Mouse (Mus musculus) embryonic facial prominence, embryonic 11.5 days (tissue): Measurements from ENCODE around the gene Atf6b. TPM values are rescaled to one million over a fixed set of nuclear protein-coding genes. Genes with fewer than 3 reads are reported as not detected.

Source experiments
- ATAC-seq: fragments of 200-750 bp; cut with Nextera tagmentation; replicated peaks from 2 replicates; pipeline ENCODE4 v1.8.0; 2017; ENCODE audit warnings: low read depth; ENCODE audit not compliant: insufficient number of reproducible peaks, low FRiP score, low TSS enrichment
- DNase-seq: peaks from one replicate; pipeline ENCODE4 v3.0.0-alpha.2; 2015; ENCODE audit warnings: low spot score
- H3K27ac ChIP-seq: fragments of 300-500 bp; sonication (generic); replicated peaks from 2 replicates; pipeline ENCODE4 v1.5.1; 2014; ENCODE audit warnings: mild to moderate bottlenecking, low read depth, low read length, control low read depth
- H3K27me3 ChIP-seq: fragments of 300-500 bp; sonication (generic); 2 replicates; pipeline ENCODE4 v1.6.1; 2014; ENCODE audit warnings: mild to moderate bottlenecking, low read length, moderate library complexity, mixed read lengths; ENCODE audit not compliant: control insufficient read depth, insufficient read depth
- H3K36me3 ChIP-seq: fragments of 300-500 bp; sonication (generic); replicated peaks from 2 replicates; pipeline ENCODE4 v1.6.1; 2014; ENCODE audit warnings: low read depth, mild to moderate bottlenecking, low read length, moderate library complexity, mixed read lengths; ENCODE audit not compliant: control insufficient read depth, insufficient read depth
- H3K4me1 ChIP-seq: fragments of 300-500 bp; sonication (generic); 2 replicates; pipeline ENCODE4 v1.6.1; 2014; ENCODE audit warnings: low read length, mixed read lengths; ENCODE audit not compliant: control insufficient read depth, insufficient read depth
- H3K4me2 ChIP-seq: fragments of 300-500 bp; sonication (generic); 2 replicates; pipeline ENCODE4 v1.6.1; 2014; ENCODE audit warnings: low read depth, mild to moderate bottlenecking, control low read depth, low read length, moderate library complexity
- H3K4me3 ChIP-seq: fragments of 300-500 bp; sonication (generic); 2 replicates; pipeline ENCODE4 v1.5.1; 2014; ENCODE audit warnings: low read depth, low read length, control low read depth
- H3K9ac ChIP-seq: fragments of 300-500 bp; sonication (generic); replicated peaks from 2 replicates; pipeline ENCODE4 v1.6.1; 2014; ENCODE audit warnings: mild to moderate bottlenecking, control low read depth, low read length
- H3K9me3 ChIP-seq: fragments of 300-500 bp; sonication (generic); replicated peaks from 2 replicates; pipeline ENCODE4 v1.6.1; 2016; ENCODE audit warnings: mild to moderate bottlenecking, low read length, inconsistent platforms, mixed read lengths; ENCODE audit not compliant: control insufficient read depth
- WGBS: fragments of 180-500 bp; shearing (Covaris S2); extraction: QIAGEN DNeasy Blood & Tissue Kit; methylation state at CpG from one replicate; pipeline ENCODE4 v1.1.7; 2014; 5-methylcytosine and 5-hydroxymethylcytosine counted together
- polyA plus RNA-seq: library from polyadenylated mRNA; unstranded; fragments of >200 nt; fragmentation: Nextera tagmentation; extraction: Ambion mirVana; gene quantifications from 2 replicates; pipeline ENCODE4 v1.2.1, GENCODE M21; 2014

The Atf6b gene
- polyA plus RNA-seq, 1 experiment from 2014 or later, result 55.8 TPM

DNA sequence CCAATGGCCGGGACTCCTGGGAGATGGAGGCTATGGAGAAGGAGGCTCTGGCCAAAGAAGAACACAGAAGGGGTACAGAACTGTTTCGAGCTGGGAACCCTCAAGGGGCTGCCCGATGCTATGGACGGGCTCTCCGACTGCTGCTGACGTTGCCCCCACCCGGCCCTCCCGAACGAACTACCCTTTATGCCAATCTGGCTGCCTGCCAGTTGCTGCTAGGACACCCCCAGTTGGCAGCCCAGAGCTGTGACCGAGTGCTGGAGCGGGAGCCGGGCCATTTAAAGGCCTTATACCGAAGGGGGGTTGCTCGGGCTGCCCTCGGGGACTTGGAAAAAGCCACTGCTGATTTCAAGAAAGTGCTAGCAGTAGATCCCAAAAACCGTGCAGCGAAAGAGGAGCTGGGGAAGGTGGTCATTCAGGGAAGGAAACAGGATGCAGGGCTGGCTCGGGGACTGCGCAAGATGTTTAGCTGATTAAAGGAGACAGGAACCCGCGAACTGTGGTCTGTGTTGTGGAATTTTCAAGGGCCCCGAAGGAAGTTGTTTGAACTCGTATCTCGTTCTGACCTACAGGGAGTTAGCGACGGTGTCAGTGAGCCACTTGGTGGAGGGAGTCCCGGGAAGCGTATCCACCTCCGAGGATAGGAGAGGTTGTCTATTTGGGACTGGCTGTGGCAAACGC, 975 bp upstream of the Atf6b start:
- Histone ChIP-seq H3K9ac (no peak overlapping the region), H3K9me3 (no peaks in the 10 kb centered on the region), H3K4me1 (peaks cover 5% of the 10 kb centered on the region; the same call in 1 of the 2 replicates), H3K36me3 (peaks cover 3% of the 10 kb centered on the region), H3K27me3 (no peaks in the 10 kb centered on the region), H3K27ac (no peak overlapping the region), H3K4me3 (no peak overlapping the region), H3K4me2 (no peak overlapping the region)
- ATAC-seq (no peak), DNase-seq (no peak)
- 88% methylated on average over 30 of the region's 30 CpGs for WGBS

DNA sequence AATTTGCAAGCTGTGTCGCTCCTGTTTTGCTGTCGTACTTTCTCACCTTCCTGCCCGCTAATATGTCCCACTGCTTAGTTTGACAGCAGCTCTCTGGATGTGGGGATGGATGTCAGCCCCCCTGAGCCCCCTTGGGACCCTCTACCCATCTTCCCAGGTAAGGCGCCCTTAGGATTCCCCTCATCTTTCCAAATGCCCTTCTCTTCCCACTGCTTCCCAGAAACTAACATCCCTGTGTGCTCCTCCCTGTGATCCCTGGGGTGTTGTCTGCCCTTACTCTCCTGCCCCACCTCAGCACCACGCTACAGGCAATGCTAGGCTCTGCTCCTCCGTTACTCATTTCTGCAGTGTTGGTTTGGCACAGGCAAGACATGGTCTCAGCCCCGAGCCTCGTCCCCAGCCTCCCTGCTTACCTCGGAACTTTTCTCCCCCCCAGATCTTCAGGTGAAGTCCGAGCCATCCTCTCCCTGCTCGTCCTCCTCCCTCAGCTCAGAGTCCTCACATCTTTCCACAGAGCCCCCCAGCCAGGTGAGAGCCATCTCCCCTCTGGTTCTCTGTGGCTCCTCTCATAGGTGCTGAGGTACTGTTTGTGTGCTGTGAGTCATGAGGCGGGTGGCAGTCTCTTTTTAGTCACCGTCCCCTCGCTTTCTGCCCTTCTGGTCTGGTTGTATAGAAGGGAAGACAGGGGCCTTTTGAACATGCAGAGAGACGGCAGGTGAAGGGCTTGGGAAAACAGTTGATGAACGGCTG, 1.4 kb downstream of the Atf6b start:
- 79% methylated on average over 16 of the region's 16 CpGs for WGBS
- Histone ChIP-seq H3K27me3 (no peaks in the 10 kb centered on the region), H3K27ac (no peak overlapping the region), H3K36me3 (peaks cover 10% of the 10 kb centered on the region), H3K9me3 (no peaks in the 10 kb centered on the region), H3K4me1 (peaks cover 5% of the 10 kb centered on the region; the same call in 1 of the 2 replicates), H3K4me2 (peak overlapping the region; percentile 83), H3K4me3 (peak overlapping the region; percentile 97), H3K9ac (peak overlapping the region; percentile 94; the same call in 1 of the 2 replicates)
- no peak for DNase-seq
- no peak for ATAC-seq

DNA sequence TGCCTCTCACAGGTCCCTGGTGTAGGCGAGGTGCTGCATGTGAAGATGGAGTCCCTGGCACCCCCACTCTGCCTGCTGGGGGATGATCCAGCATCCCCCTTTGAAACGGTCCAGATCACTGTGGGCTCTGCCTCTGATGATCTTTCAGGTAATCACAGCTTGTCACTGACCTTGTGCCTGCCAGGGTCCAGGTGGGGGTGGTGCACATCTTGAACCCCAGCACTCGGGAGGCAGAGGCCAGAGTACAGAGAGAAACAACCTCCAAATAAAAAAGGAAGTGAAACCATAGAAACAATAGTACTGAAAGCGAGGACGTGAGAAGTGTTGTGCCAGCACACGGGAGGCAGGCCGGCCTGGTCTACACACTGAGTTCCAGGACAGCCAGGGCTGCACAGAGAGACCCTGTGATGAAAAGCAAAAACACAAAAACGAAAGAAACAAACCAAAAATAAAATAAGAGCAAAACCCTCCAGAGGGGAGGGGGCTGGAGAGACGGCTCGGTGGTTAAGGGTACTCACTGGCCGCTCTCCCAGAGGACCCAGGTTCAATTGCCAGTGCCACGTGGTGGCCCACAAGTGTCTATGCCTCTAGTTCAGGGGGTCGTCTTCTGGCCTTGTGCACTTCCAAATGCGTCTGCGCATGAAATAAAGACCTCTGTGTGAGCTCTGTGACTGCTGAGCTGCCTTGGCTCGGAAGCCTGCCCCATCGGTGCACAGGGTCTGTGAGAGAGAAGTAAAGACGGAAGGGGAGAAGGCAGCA, 2.3 kb downstream of the Atf6b start:
- Histone ChIP-seq H3K4me2 (no peak overlapping the region), H3K27ac (no peak overlapping the region), H3K9ac (no peak overlapping the region), H3K36me3 (peaks cover 10% of the 10 kb centered on the region), H3K27me3 (no peaks in the 10 kb centered on the region), H3K4me3 (no peak overlapping the region), H3K9me3 (no peaks in the 10 kb centered on the region), H3K4me1 (peaks cover 5% of the 10 kb centered on the region; the same call in 1 of the 2 replicates)
- no peak for ATAC-seq
- DNase-seq, result no peak
- 90% methylated on average over 18 of the region's 18 CpGs for WGBS

DNA sequence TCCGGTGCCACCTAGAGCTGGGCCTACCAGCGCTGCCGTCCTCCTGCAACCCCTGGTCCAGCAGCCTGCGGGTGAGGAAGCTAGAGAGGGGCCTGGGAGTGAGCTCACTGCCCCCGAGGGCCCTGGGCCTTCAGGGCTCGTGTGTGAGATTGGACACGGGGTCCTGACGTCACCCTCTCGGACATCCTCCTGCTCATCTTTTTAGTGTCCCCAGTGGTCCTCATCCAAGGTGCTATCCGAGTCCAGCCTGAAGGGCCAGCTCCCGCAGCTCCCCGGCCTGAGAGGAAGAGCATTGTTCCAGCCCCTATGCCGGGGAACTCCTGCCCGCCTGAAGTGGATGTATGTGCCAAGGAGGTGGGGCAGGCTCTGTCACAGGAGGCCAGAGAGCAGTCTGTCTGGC, 3.8 kb downstream of the Atf6b start:
- DNase-seq (no peak), ATAC-seq (no peak)
- H3K4me3 ChIP-seq, result no peak overlapping the region
- WGBS, result 91% methylated on average over 14 of the region's 14 CpGs
- no peak overlapping the region for H3K27ac ChIP-seq
- peaks cover 5% of the 10 kb centered on the region; the same call in 1 of the 2 replicates for H3K4me1 ChIP-seq
- H3K9me3 ChIP-seq, result no peaks in the 10 kb centered on the region
- H3K9ac ChIP-seq, result no peak overlapping the region
- H3K36me3 ChIP-seq, result peaks cover 10% of the 10 kb centered on the region
- H3K27me3 ChIP-seq, result no peaks in the 10 kb centered on the region
- no peak overlapping the region for H3K4me2 ChIP-seq

DNA sequence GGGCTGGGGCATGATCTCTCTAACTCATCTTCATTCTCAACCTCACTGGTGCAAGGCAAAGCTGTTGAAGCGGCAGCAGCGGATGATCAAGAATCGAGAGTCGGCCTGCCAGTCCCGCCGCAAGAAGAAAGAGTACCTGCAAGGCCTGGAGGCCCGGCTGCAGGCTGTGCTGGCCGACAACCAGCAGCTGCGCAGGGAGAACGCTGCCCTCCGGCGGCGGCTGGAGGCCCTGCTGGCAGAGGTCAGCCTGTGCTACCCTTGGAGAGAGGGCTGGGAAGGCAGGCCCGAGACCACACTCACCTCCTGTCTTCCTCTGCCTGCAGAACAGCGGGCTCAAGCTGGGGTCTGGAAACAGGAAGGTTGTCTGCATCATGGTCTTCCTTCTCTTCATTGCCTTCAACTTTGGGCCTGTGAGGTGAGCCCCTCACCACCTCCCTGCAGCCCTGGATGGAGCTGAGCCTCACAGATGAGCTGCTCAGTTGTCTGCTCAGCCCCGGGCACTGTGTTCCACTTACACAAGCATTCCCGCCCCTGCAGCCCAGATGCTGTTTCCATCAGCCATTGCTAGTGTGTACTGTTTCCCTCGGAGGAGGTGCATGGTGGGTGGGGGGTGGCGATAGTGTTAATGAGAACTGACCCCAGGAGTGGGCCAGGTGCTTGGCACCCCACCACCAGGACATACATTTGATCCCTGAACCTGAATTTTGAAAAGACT, 4.7 kb downstream of the Atf6b start:
- H3K9me3 ChIP-seq, result no peaks in the 10 kb centered on the region
- 48% methylated on average over 19 of the region's 19 CpGs for WGBS
- H3K27ac ChIP-seq, result no peak overlapping the region
- ATAC-seq (no peak), DNase-seq (peak; percentile 38)
- no peak overlapping the region for H3K4me3 ChIP-seq
- peaks cover 10% of the 10 kb centered on the region for H3K36me3 ChIP-seq
- H3K9ac ChIP-seq, result no peak overlapping the region
- H3K4me1 ChIP-seq, result peaks cover 5% of the 10 kb centered on the region; the same call in 1 of the 2 replicates
- H3K4me2 ChIP-seq, result no peak overlapping the region
- no peaks in the 10 kb centered on the region for H3K27me3 ChIP-seq

DNA sequence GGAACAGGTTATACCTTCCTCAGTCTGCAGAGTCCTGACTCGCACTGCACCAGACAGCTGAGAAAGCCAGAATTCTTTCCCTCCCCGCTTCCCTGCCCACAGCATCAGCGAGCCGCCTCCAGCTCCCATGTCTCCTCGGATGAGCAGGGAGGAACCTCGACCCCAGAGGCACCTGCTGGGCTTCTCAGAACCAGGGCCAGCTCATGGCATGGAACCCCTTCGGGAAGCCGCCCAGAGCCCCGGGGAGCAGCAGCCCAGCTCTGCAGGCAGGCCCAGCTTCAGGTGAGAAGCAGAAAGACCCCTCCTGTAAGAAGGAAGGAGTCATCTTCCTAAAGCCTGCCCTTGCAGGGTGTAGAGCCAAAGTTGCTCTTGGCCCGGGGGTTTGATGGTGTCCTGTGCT, 5.6 kb downstream of the Atf6b start:
- DNase-seq, result no peak
- no peak overlapping the region for H3K4me2 ChIP-seq

DNA sequence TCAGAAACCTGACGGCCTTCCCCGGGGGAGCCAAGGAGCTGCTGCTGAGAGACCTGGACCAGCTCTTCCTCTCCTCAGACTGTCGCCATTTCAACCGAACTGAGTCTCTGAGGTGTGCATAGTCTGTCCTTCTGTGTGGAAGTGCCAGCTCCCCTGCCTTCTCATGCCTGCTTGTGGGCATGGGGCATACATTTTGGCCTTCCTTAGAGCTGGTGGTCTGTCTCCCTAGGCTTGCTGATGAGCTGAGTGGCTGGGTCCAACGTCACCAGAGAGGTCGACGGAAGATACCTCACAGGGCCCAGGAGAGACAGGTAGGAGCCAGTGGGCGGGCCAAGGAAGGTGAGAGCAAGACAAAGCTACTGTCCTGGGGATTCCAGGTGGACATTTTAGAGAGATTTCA, 6.0 kb downstream of the Atf6b start:
- Histone ChIP-seq H3K27ac (no peak overlapping the region), H3K36me3 (peaks cover 10% of the 10 kb centered on the region), H3K4me3 (no peak overlapping the region), H3K4me1 (peaks cover 3% of the 10 kb centered on the region; the same call in 1 of the 2 replicates), H3K9me3 (no peaks in the 10 kb centered on the region), H3K9ac (no peak overlapping the region), H3K27me3 (no peaks in the 10 kb centered on the region), H3K4me2 (no peak overlapping the region)
- no peak for DNase-seq
- WGBS, result 95% methylated on average over 8 of the region's 8 CpGs
- ATAC-seq, result no peak

More for the DNA sequence above, 5.6 kb downstream of the Atf6b start:
- ATAC-seq, result no peak
- Histone ChIP-seq H3K4me3 (no peak overlapping the region), H3K36me3 (peaks cover 10% of the 10 kb centered on the region), H3K9ac (no peak overlapping the region), H3K27me3 (no peaks in the 10 kb centered on the region), H3K4me1 (peaks cover 5% of the 10 kb centered on the region; the same call in 1 of the 2 replicates), H3K27ac (no peak overlapping the region), H3K9me3 (no peaks in the 10 kb centered on the region)
- 91% methylated on average over 10 of the region's 10 CpGs for WGBS
